8 mouse cellular contexts compared by ENCODE assay signal in the genomic region with DNA sequence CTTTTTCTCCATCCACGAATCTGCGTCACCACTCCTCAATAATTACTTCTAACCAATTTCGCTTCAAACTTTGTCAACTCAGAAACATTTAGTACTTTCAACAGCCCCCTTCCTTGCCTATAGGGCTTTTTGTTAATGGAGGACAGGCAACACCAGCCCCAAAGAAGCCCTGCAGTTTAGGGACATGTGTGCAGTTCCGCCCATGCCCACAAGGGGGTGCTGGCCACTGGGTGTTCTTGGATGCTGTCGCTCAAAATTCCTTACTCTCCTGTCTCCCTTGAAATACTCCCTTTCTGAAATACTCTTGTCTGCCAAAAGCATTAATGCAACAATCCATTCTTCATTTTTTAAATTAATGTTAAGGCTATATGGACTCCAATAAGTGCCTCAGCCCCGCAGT.
DNase-seq lines count a peak whose midpoint lies in the region; ATAC-seq and TF ChIP-seq lines count a peak whose summit lies in the region.

No protein-coding gene starts in this region.

- peak; percentile 14 for DNase-seq in liver, adult 2 months (ENCODE audit: extremely low read depth, low read depth, low spot score)
- DNase-seq in liver, embryonic 11.5 days (ENCODE audit: low spot score), result no peak
- DNase-seq in MEL (ENCODE audit: low read depth, low spot score), result peak; percentile 77
- DNase-seq in adrenal gland, postnatal 4 days (ENCODE audit: low spot score in 2 of 2), result peak; percentile 33 to 36
- DNase-seq in forelimb bud, embryonic 11.5 days (ENCODE audit: low read depth, low spot score), result peak; percentile 62
- peak; percentile 39 to 56 for DNase-seq in layer of hippocampus, postnatal 36 days
- peak; percentile 69 for DNase-seq in neural tube, embryonic 11.5 days (ENCODE audit: low spot score)

- H3K79me2 ChIP-seq in liver, adult 2 months (ENCODE audit: control insufficient read depth, insufficient read depth, low read length), result no peaks in the 10 kb centered on the region
- H3K79me2 ChIP-seq in MEL (ENCODE audit: control insufficient read depth, insufficient read depth, low read length, poor library complexity), result no peaks in the 10 kb centered on the region

- no peaks in the 10 kb centered on the region for H3K9me3 ChIP-seq in liver, embryonic 11.5 days (ENCODE audit: control insufficient read depth, low read length)
- no peaks in the 10 kb centered on the region for H3K9me3 ChIP-seq in MEL (replicated peaks; ENCODE audit: insufficient read depth, low read length)
- H3K9me3 ChIP-seq in neural tube, embryonic 11.5 days (ENCODE audit: control insufficient read depth, low read length), result no peaks in the 10 kb centered on the region
- no peaks in the 10 kb centered on the region for H3K9me3 ChIP-seq in hindbrain, embryonic 12.5 days (replicated peaks)

- no peak for ATAC-seq in liver, embryonic 11.5 days (replicated peaks; ENCODE audit: low FRiP score)
- no peak for ATAC-seq in neural tube, embryonic 11.5 days (ENCODE audit: insufficient read depth, low FRiP score, low TSS enrichment)
- no peak for ATAC-seq in hindbrain, embryonic 12.5 days (ENCODE audit: low FRiP score)

- no peaks in the 10 kb centered on the region for H3K27me3 ChIP-seq in liver, adult 2 months (ENCODE audit: control insufficient read depth, insufficient read depth, low read length)
- no peaks in the 10 kb centered on the region for H3K27me3 ChIP-seq in liver, embryonic 11.5 days (replicated peaks; ENCODE audit: control insufficient read depth, insufficient read depth, low read length)
- H3K27me3 ChIP-seq in MEL (ENCODE audit: control insufficient read depth in 1 of 2, insufficient read depth in 2 of 2, low read length in 2 of 2), result no peaks in the 10 kb centered on the region
- no peaks in the 10 kb centered on the region for H3K27me3 ChIP-seq in neural tube, embryonic 11.5 days (ENCODE audit: control insufficient read depth, insufficient read depth, low read length)
- H3K27me3 ChIP-seq in hindbrain, embryonic 12.5 days, result no peaks in the 10 kb centered on the region

- H3K27ac ChIP-seq in liver, adult 2 months (replicated peaks; ENCODE audit: insufficient read depth, low read depth, low read length), result no peak overlapping the region
- no peak overlapping the region for H3K27ac ChIP-seq in liver, embryonic 11.5 days (ENCODE audit: low read depth, low read length)
- no peak overlapping the region for H3K27ac ChIP-seq in MEL (ENCODE audit: control insufficient read depth, low read depth, low read length)
- no peak overlapping the region for H3K27ac ChIP-seq in neural tube, embryonic 11.5 days (ENCODE audit: low read depth, low read length)
- H3K27ac ChIP-seq in hindbrain, embryonic 12.5 days, result no peak overlapping the region

- no peak overlapping the region for H3K4me2 ChIP-seq in liver, embryonic 11.5 days
- H3K4me2 ChIP-seq in neural tube, embryonic 11.5 days (ENCODE audit: low read depth), result no peak overlapping the region
- no peak overlapping the region for H3K4me2 ChIP-seq in hindbrain, embryonic 12.5 days (replicated peaks)

- peak; percentile 69 for TF ChIP-seq RAD21 in MEL (IDR thresholded peaks at IDR 0.05; ENCODE audit: low read depth, low read length)

- peak; percentile 92 for TF ChIP-seq CTCF in liver, adult 2 months (IDR thresholded peaks at IDR 0.05; ENCODE audit: low read depth, low read length)
- peak; percentile 85 to 94 (median 88) for TF ChIP-seq CTCF in MEL (IDR thresholded peaks at IDR 0.05 in 2 of 3, conservative IDR thresholded peaks at IDR 0.05 in 1 of 3; ENCODE audit: control insufficient read depth in 1 of 3, insufficient read depth in 1 of 3, low read depth in 2 of 3, low read length in 3 of 3, poor library complexity in 1 of 3, severe bottlenecking in 1 of 3)

- no peak overlapping the region for H3K4me3 ChIP-seq in liver, adult 2 months (ENCODE audit: insufficient read depth, low read depth, low read length)
- H3K4me3 ChIP-seq in liver, embryonic 11.5 days (ENCODE audit: low read depth, low read length), result no peak overlapping the region
- peak overlapping the region in 1 of 2 experiments; percentile 24; a peak in 2 of 4 replicates for H3K4me3 ChIP-seq in MEL (ENCODE audit: control insufficient read depth in 1 of 2, insufficient read depth in 1 of 2, low read depth in 2 of 2, low read length in 2 of 2)
- H3K4me3 ChIP-seq in neural tube, embryonic 11.5 days (ENCODE audit: low read depth, low read length), result no peak overlapping the region
- no peak overlapping the region for H3K4me3 ChIP-seq in hindbrain, embryonic 12.5 days

- TF ChIP-seq POLR2A in liver, adult 2 months (IDR thresholded peaks at IDR 0.05; ENCODE audit: extremely low read depth, insufficient read depth, low read length), result no peak
- TF ChIP-seq POLR2A in MEL (IDR thresholded peaks at IDR 0.05; ENCODE audit: control insufficient read depth in 1 of 2, insufficient read depth in 1 of 2, low read depth in 1 of 2, low read length in 2 of 2, poor library complexity in 1 of 2), result no peak

- no peaks in the 10 kb centered on the region for H3K36me3 ChIP-seq in liver, adult 2 months (ENCODE audit: control insufficient read depth, insufficient read depth, low read length)
- no peaks in the 10 kb centered on the region for H3K36me3 ChIP-seq in liver, embryonic 11.5 days (ENCODE audit: control insufficient read depth, insufficient read depth, low read length)
- H3K36me3 ChIP-seq in MEL (ENCODE audit: control insufficient read depth in 1 of 2, insufficient read depth in 2 of 2, low read length in 2 of 2), result peaks cover 0 to 5% of the 10 kb centered on the region in 2 experiments; a peak in 2 of 4 replicates
- no peaks in the 10 kb centered on the region for H3K36me3 ChIP-seq in neural tube, embryonic 11.5 days (ENCODE audit: control insufficient read depth, insufficient read depth, low read length)
- H3K36me3 ChIP-seq in hindbrain, embryonic 12.5 days, result no peaks in the 10 kb centered on the region

- peaks cover 2% of the 10 kb centered on the region; the same call in 1 of the 2 replicates for H3K4me1 ChIP-seq in liver, adult 2 months (ENCODE audit: control insufficient read depth, insufficient read depth, low read length)
- no peaks in the 10 kb centered on the region for H3K4me1 ChIP-seq in liver, embryonic 11.5 days (replicated peaks; ENCODE audit: control insufficient read depth, insufficient read depth, low read length)
- H3K4me1 ChIP-seq in MEL (ENCODE audit: control insufficient read depth in 1 of 2, insufficient read depth in 2 of 2, low read length in 2 of 2), result peaks cover 0 to 8% of the 10 kb centered on the region in 2 experiments; a peak in 3 of 4 replicates
- no peaks in the 10 kb centered on the region; the same call in 1 of the 2 replicates for H3K4me1 ChIP-seq in neural tube, embryonic 11.5 days (ENCODE audit: control insufficient read depth, insufficient read depth, low read length)
- peaks cover 7% of the 10 kb centered on the region for H3K4me1 ChIP-seq in hindbrain, embryonic 12.5 days

- no peak overlapping the region for H3K9ac ChIP-seq in liver, adult 2 months (ENCODE audit: low read depth, low read length)
- H3K9ac ChIP-seq in liver, embryonic 11.5 days (ENCODE audit: low read depth, low read length), result no peak overlapping the region
- H3K9ac ChIP-seq in MEL (ENCODE audit: control insufficient read depth, low read depth, low read length, poor library complexity, severe bottlenecking), result peak overlapping the region; percentile 13; the same call in 1 of the 2 replicates
- no peak overlapping the region for H3K9ac ChIP-seq in neural tube, embryonic 11.5 days (ENCODE audit: low read length)
- no peak overlapping the region for H3K9ac ChIP-seq in hindbrain, embryonic 12.5 days

- TF ChIP-seq EP300 in MEL (IDR thresholded peaks at IDR 0.05; ENCODE audit: low read depth in 1 of 2, low read length in 2 of 2), result no peak

- 74% methylated on average over 6 of the region's 6 CpGs for WGBS in liver, adult 2 months
- 61% methylated on average over 6 of the region's 6 CpGs for WGBS in liver, embryonic 11.5 days
- WGBS in neural tube, embryonic 11.5 days, result 71% methylated on average over 6 of the region's 6 CpGs
- WGBS in hindbrain, embryonic 12.5 days, result 73% methylated on average over 6 of the region's 6 CpGs

TF ChIP-seq in MEL, 35 proteins besides CTCF, POLR2A, EP300 and RAD21:
- TF ChIP-seq ZC3H11A (IDR thresholded peaks at IDR 0.05; ENCODE audit: low read depth, low read length) (peak; percentile 48), MEF2A (IDR thresholded peaks at IDR 0.05; ENCODE audit: extremely low read depth, insufficient replicate concordance, low read depth, low read length, poor library complexity, severe bottlenecking) (0 out of 2 replicates have a peak, but pooled peaks have one; percentile 19), SMC3 (IDR thresholded peaks at IDR 0.05; ENCODE audit: low read depth, low read length) (peak; percentile 73), E2F4 (IDR thresholded peaks at IDR 0.05; ENCODE audit: borderline replicate concordance, low read depth, low read length) (no peak)
